Mouse (Mus musculus): Measurements from ENCODE around the gene Mmp23.

- no peak for TF ChIP-seq CTCF (IDR thresholded peaks at IDR 0.05; ENCODE audit: low read depth, low read length)
- no peak for TF ChIP-seq POLR2A (IDR thresholded peaks at IDR 0.05; ENCODE audit: borderline replicate concordance, low read depth, low read length)
Measured at GRCm38 (mm10) chr4:155694482-155695401, 41.6 kb upstream of the Mmp23 start.

Measured in bone marrow macrophage, adult 2 months (primary cell).